28 mouse cellular contexts compared by ENCODE assay signal in the genomic region with DNA sequence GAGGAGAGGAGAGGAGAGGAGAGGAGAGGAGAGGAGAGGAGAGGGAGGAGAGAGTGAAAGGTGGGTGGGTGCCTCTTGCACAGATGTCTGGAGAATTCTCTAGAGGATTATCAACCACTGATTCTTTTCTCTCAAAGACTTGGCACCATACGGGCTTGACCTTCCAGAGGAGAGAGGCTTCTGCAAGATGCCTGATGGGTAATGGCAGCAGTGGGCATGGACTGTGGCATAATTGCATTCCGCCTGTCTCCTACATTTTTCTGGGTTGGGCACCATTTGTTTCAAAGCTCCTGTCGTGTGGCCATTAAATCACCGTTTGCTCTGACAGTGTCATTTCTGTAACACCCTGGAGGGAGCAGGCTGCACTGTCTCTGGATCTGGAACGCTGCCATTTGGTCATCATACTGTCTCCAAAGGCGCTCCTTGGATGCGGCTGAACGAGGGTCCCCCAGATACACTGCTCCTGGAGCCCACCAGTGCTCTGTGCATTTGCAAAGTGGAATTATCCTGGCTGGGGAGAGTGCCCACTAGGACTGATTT. TPM values are rescaled to one million over a fixed set of nuclear protein-coding genes. Genes with fewer than 3 reads are reported as not detected.
DNase-seq lines count a peak whose midpoint lies in the region; ATAC-seq and TF ChIP-seq lines count a peak whose summit lies in the region.
"Had no signal": no experiment of that assay in that cellular context is flagged by ENCODE, and none has a peak within 500 bp of the region (broad histone marks: within the 10 kb centered on the region; RNA-seq: fewer than 3 reads in every experiment).

No protein-coding gene starts in this region.

- H3K9me3 ChIP-seq in hindbrain, embryonic 13.5 days: no peaks in the 10 kb centered on the region
- H3K9me3 ChIP-seq in hindbrain, embryonic 16.5 days (ENCODE audit: control insufficient read depth, low read length): no peaks in the 10 kb centered on the region
- no peaks in the 10 kb centered on the region for H3K9me3 ChIP-seq in midbrain, embryonic 15.5 days
- H3K9me3 ChIP-seq in midbrain, embryonic 13.5 days: no peaks in the 10 kb centered on the region
- H3K9me3 ChIP-seq: heart, embryonic 10.5 days; limb, embryonic 10.5 days; liver, embryonic 15.5 days; lung, embryonic 15.5 days had no signal

- TF ChIP-seq CTCF in cerebellum, adult 2 months (IDR thresholded peaks at IDR 0.05; ENCODE audit: borderline replicate concordance, insufficient read depth, low read depth, low read length): no peak

- H3K4me1 ChIP-seq in cerebellum, adult 2 months (ENCODE audit: control insufficient read depth, insufficient read depth, low read length): peaks cover 4% of the 10 kb centered on the region
- peaks cover 13% of the 10 kb centered on the region for H3K4me1 ChIP-seq in hindbrain, embryonic 13.5 days (replicated peaks)
- no peaks in the 10 kb centered on the region; the same call in none of the 2 replicates for H3K4me1 ChIP-seq in hindbrain, embryonic 16.5 days (ENCODE audit: control insufficient read depth, insufficient read depth, low read depth, low read length)
- H3K4me1 ChIP-seq in midbrain, embryonic 15.5 days: peaks cover 12% of the 10 kb centered on the region
- H3K4me1 ChIP-seq in midbrain, embryonic 13.5 days (replicated peaks): peaks cover 8% of the 10 kb centered on the region
- H3K4me1 ChIP-seq: heart, embryonic 10.5 days; limb, embryonic 10.5 days; liver, embryonic 15.5 days; lung, embryonic 15.5 days had no signal

- no peaks in the 10 kb centered on the region for H3K27me3 ChIP-seq in cerebellum, adult 2 months (ENCODE audit: control insufficient read depth, insufficient read depth, low read length)
- no peaks in the 10 kb centered on the region for H3K27me3 ChIP-seq in hindbrain, embryonic 13.5 days
- H3K27me3 ChIP-seq in hindbrain, embryonic 16.5 days (replicated peaks; ENCODE audit: control insufficient read depth, insufficient read depth, low read length): no peaks in the 10 kb centered on the region
- no peaks in the 10 kb centered on the region for H3K27me3 ChIP-seq in midbrain, embryonic 15.5 days (replicated peaks)
- no peaks in the 10 kb centered on the region for H3K27me3 ChIP-seq in midbrain, embryonic 13.5 days
- H3K27me3 ChIP-seq: embryonic facial prominence, embryonic 13.5 days; liver, embryonic 15.5 days; lung, embryonic 15.5 days had no signal

- H3K9ac ChIP-seq in hindbrain, embryonic 13.5 days: no peak overlapping the region
- H3K9ac ChIP-seq in hindbrain, embryonic 16.5 days (ENCODE audit: low read depth, low read length): no peak overlapping the region
- no peak overlapping the region for H3K9ac ChIP-seq in midbrain, embryonic 15.5 days
- H3K9ac ChIP-seq in midbrain, embryonic 13.5 days (replicated peaks): no peak overlapping the region
- H3K9ac ChIP-seq: embryonic facial prominence, embryonic 13.5 days; liver, embryonic 15.5 days; lung, embryonic 15.5 days had no signal

- no peaks in the 10 kb centered on the region for H3K36me3 ChIP-seq in hindbrain, embryonic 13.5 days
- H3K36me3 ChIP-seq in hindbrain, embryonic 16.5 days (ENCODE audit: control insufficient read depth, insufficient read depth, low read length): no peaks in the 10 kb centered on the region
- no peaks in the 10 kb centered on the region for H3K36me3 ChIP-seq in midbrain, embryonic 15.5 days (replicated peaks)
- H3K36me3 ChIP-seq in midbrain, embryonic 13.5 days: no peaks in the 10 kb centered on the region
- H3K36me3 ChIP-seq: embryonic facial prominence, embryonic 13.5 days; heart, embryonic 10.5 days; limb, embryonic 10.5 days; liver, embryonic 15.5 days; lung, embryonic 15.5 days had no signal

- DNase-seq in cerebellum, adult 2 months: peak; percentile 24 to 29
- no peak for DNase-seq in cerebellum, adult 11 months
- DNase-seq in cerebellum, postnatal 36 days: peak; percentile 11 to 26
- DNase-seq: adrenal gland, postnatal 14 days; gastrocnemius, postnatal 10 days; heart, postnatal 4 days; kidney, adult 18-20 months; layer of hippocampus, adult 9-11 months; liver; lung, postnatal 36 days; right cerebral cortex, postnatal 14 days had no signal

- H3K27ac ChIP-seq in cerebellum, adult 2 months (ENCODE audit: insufficient read depth, low read length): no peak overlapping the region
- peak overlapping the region; percentile 58 for H3K27ac ChIP-seq in hindbrain, embryonic 13.5 days
- H3K27ac ChIP-seq in hindbrain, embryonic 16.5 days (ENCODE audit: low read depth, low read length): no peak overlapping the region
- H3K27ac ChIP-seq in midbrain, embryonic 15.5 days: 0 out of 2 replicates have a peak overlapping the region, but pooled peaks have one; percentile 20
- H3K27ac ChIP-seq in midbrain, embryonic 13.5 days: no peak overlapping the region
- H3K27ac ChIP-seq: embryonic facial prominence, embryonic 13.5 days; heart, embryonic 10.5 days; left cerebral cortex, adult 2 months; limb, embryonic 10.5 days; liver, embryonic 15.5 days; lung, embryonic 15.5 days had no signal

- 12% methylated on average over 8 of the region's 8 CpGs for WGBS in cerebellum, adult 2 months
- 41% methylated on average over 8 of the region's 8 CpGs for WGBS in hindbrain, embryonic 13.5 days
- WGBS in hindbrain, embryonic 16.5 days: 39% methylated on average over 8 of the region's 8 CpGs
- 45% methylated on average over 8 of the region's 8 CpGs for WGBS in midbrain, embryonic 15.5 days
- 58% methylated on average over 8 of the region's 8 CpGs for WGBS in midbrain, embryonic 13.5 days

- no peak for TF ChIP-seq POLR2A in cerebellum, adult 2 months (IDR thresholded peaks at IDR 0.05; ENCODE audit: borderline replicate concordance, insufficient read depth, low read length)

- no peak overlapping the region for H3K4me3 ChIP-seq in cerebellum, adult 2 months (replicated peaks; ENCODE audit: insufficient read depth, low read depth, low read length)
- no peak overlapping the region for H3K4me3 ChIP-seq in hindbrain, embryonic 13.5 days
- no peak overlapping the region for H3K4me3 ChIP-seq in hindbrain, embryonic 16.5 days (ENCODE audit: low read length)
- H3K4me3 ChIP-seq in midbrain, embryonic 15.5 days: no peak overlapping the region
- H3K4me3 ChIP-seq in midbrain, embryonic 13.5 days (replicated peaks): no peak overlapping the region
- H3K4me3 ChIP-seq: embryonic facial prominence, embryonic 13.5 days; erythroblast, embryonic 14.5 days; heart, embryonic 10.5 days; left cerebral cortex, adult 2 months; limb, embryonic 10.5 days; liver, embryonic 15.5 days; lung, embryonic 15.5 days had no signal

- no peak for ATAC-seq in hindbrain, embryonic 13.5 days (ENCODE audit: low FRiP score)
- ATAC-seq in hindbrain, embryonic 16.5 days: no peak
- no peak for ATAC-seq in midbrain, embryonic 15.5 days (replicated peaks)
- no peak for ATAC-seq in midbrain, embryonic 13.5 days
- ATAC-seq in megakaryocyte, adult 5-6 weeks (ENCODE audit: poor library complexity, severe bottlenecking): no peak
- ATAC-seq: forebrain, embryonic 14.5 days; inflammation-experienced regulatory T-cells, adult 6 months had no signal

- no peak overlapping the region for H3K4me2 ChIP-seq in hindbrain, embryonic 13.5 days
- H3K4me2 ChIP-seq in hindbrain, embryonic 16.5 days (ENCODE audit: low read length): no peak overlapping the region
- H3K4me2 ChIP-seq in midbrain, embryonic 15.5 days: no peak overlapping the region
- no peak overlapping the region for H3K4me2 ChIP-seq in midbrain, embryonic 13.5 days (replicated peaks)
- H3K4me2 ChIP-seq: embryonic facial prominence, embryonic 13.5 days; liver, embryonic 15.5 days; lung, embryonic 15.5 days had no signal

RNA-seq across cellular contexts. Expression of a gene that starts 30.4 kb away (rescaled TPM):
- 0.33 and 0.38 TPM in 2 replicates for polyA plus RNA-seq in cerebellum, adult 2 months (2012; rRNA removed)
- polyA plus RNA-seq in hindbrain, embryonic 13.5 days (2015; fragmentation: Nextera tagmentation; extraction: Ambion mirVana): 2.4 and 2.6 TPM in 2 replicates
- polyA plus RNA-seq in hindbrain, embryonic 16.5 days (2015; fragmentation: Nextera tagmentation; extraction: Ambion mirVana): 2.2 and 2.6 TPM in 2 replicates
- polyA plus RNA-seq in midbrain, embryonic 15.5 days (2015; fragmentation: Nextera tagmentation; extraction: Ambion mirVana): 2.6 and 3.1 TPM in 2 replicates
- polyA plus RNA-seq in midbrain, embryonic 13.5 days (2015; fragmentation: Nextera tagmentation; extraction: Ambion mirVana): 2.1 and 2.5 TPM in 2 replicates
- total RNA-seq in megakaryocyte, adult 5-6 weeks (2015): not detected in 2 replicates
- total RNA-seq in megakaryocyte, adult 5-6 weeks (2017): not detected in 2 replicates
- total RNA-seq: adrenal gland, postnatal 14 days; gastrocnemius, postnatal 10 days; granulocyte monocyte progenitor cell, adult 5-6 weeks; megakaryocyte-erythroid progenitor cell, adult 5-6 weeks; neutrophil, adult 5-6 weeks had no signal
- polyA plus RNA-seq: erythroblast, embryonic 14.5 days had no signal

Comparison
In these comparisons a context has a peak if more than half of its experiments do, and no peak if none do; other contexts are left out.
1. H3K27ac ChIP-seq: peak in hindbrain, embryonic 13.5 days (single experiment) and midbrain, embryonic 15.5 days (single experiment); none in cerebellum, adult 2 months (single experiment), hindbrain, embryonic 16.5 days (single experiment) and midbrain, embryonic 13.5 days (single experiment).